Mouse (Mus musculus): ENCODE data around the gene Aif1l.

DNA sequence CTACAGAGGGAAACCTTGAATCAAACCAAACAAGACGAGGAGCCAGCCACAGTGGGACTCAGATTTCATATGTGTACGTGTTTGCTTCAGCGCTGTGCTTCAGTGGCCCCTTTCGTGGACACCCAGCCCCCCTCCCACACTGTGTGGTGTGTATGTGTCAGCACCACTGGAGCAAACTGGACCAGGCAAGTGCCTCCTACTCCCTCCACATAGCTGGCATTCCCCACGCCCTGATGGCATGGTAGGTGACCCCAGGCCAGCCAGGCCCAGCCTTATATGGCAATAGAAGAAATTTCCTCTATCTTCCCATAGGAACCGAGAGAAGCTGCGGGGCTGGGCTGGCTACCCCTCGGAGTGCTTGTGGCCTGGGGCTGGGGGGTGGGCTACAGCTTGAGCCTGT lies 3.7 kb downstream of the Aif1l start:
- TF ChIP-seq CTCF (IDR thresholded peaks at IDR 0.05; ENCODE audit: control insufficient read depth, insufficient read depth, low read length) (no peak), POLR2A (IDR thresholded peaks at IDR 0.05; ENCODE audit: borderline replicate concordance, control insufficient read depth, low read depth, low read length) (no peak)

Measured in bone marrow, adult 2 months (tissue).